Mouse (Mus musculus) ovary, adult 2 months (tissue): Measurements from ENCODE around the gene Pip. TPM values are rescaled to one million over a fixed set of nuclear protein-coding genes. Genes with fewer than 3 reads are reported as not detected.

Experiments used
- polyA plus RNA-seq: library from polyadenylated mRNA; depleted of rRNA; stranded (reverse); fragments of >200 nt; gene quantifications from 2 replicates; pipeline ENCODE4 v1.2.3, GENCODE M21; 2012; rRNA removed

The Pip gene
- not detected in 2 replicates for polyA plus RNA-seq

GRCm38 (mm10) chr6:41847235-41847634, at the start of gene Pip:
Pip (plus strand) TSS chr6:41847535.

GRCm38 (mm10) chr6:41852689-41853088, 5.4 kb downstream of the Pip start, which contains the start of gene Sval2:
Sval2 (plus strand) TSS chr6:41852989.

Other genes with a start within 250 kb of the Pip start
- gene Ephb6, start 242.1 kb upstream of the Pip start, polyA plus RNA-seq: 40.8 and 41.1 TPM in 2 replicates
- 5.2 and 6.3 TPM in 2 replicates for gene Trpv6, start 211.1 kb upstream of the Pip start, polyA plus RNA-seq
- gene Trpv5, start 166.8 kb upstream of the Pip start, polyA plus RNA-seq: not detected in 2 replicates
- not detected in 2 replicates for gene Llcfc1, start 163.1 kb upstream of the Pip start, polyA plus RNA-seq
- not detected in 2 replicates for gene Kel, start 143.2 kb upstream of the Pip start, polyA plus RNA-seq
- not detected in 2 replicates for gene Olfr459, start 72.4 kb upstream of the Pip start, polyA plus RNA-seq
- gene Sval2, start 5.5 kb downstream of the Pip start, polyA plus RNA-seq: not detected in 2 replicates
- gene Sval1, start 104.1 kb downstream of the Pip start, polyA plus RNA-seq: not detected in 2 replicates
- gene Sval3, start 120.6 kb downstream of the Pip start, polyA plus RNA-seq: not detected in 2 replicates
- not detected in 2 replicates for gene Sva, start 190.9 kb downstream of the Pip start, polyA plus RNA-seq